Mouse (Mus musculus): ENCODE results near the gene Sin3a. TPM values are rescaled to one million over a fixed set of nuclear protein-coding genes. Genes with fewer than 3 reads are reported as not detected.

Gene Sin3a
- total and polyA plus RNA-seq, 3 experiments = 27.0 to 715 (median 47.5) TPM

GRCm38 (mm10) chr9:57075681-57076381 is 4.0 kb downstream of the Sin3a start:
- H3K79me2 ChIP-seq (ENCODE audit: control insufficient read depth, insufficient read depth, low read length, poor library complexity) = peaks cover 51% of the 10 kb centered on the region
- peak; percentile 99 for DNase-seq (ENCODE audit: low read depth, low spot score)
- peaks cover 2 to 6% of the 10 kb centered on the region in 2 experiments for H3K4me1 ChIP-seq (ENCODE audit: control insufficient read depth in 1 of 2, insufficient read depth in 2 of 2, low read length in 2 of 2)
- H3K27ac ChIP-seq (ENCODE audit: control insufficient read depth, low read depth, low read length) = peak overlapping the region; percentile 71
- H3K9ac ChIP-seq (ENCODE audit: control insufficient read depth, low read depth, low read length, poor library complexity, severe bottlenecking) = peak overlapping the region; percentile 67
- H3K27me3 ChIP-seq (ENCODE audit: control insufficient read depth in 1 of 2, insufficient read depth in 2 of 2, low read length in 2 of 2) = no peaks in the 10 kb centered on the region
- H3K4me3 ChIP-seq (ENCODE audit: control insufficient read depth in 1 of 2, insufficient read depth in 1 of 2, low read depth in 2 of 2, low read length in 2 of 2) = peak overlapping the region; percentile 65 to 74
- TF ChIP-seq KAT2A (conservative IDR thresholded peaks at IDR 0.05; ENCODE audit: low read depth, low read length) (0 out of 2 replicates have a peak, but pooled peaks have one; percentile 16), TBP (IDR thresholded peaks at IDR 0.05; ENCODE audit: low read depth, low read length) (peak; percentile 3; the same call in 1 of the 2 replicates), MXI1 (IDR thresholded peaks at IDR 0.05; ENCODE audit: low read depth, low read length) (no peak; the same call in 1 of the 2 replicates), ELF1 (IDR thresholded peaks at IDR 0.05; ENCODE audit: low read depth, low read length) (peak; percentile 80), SIN3A (IDR thresholded peaks at IDR 0.05; ENCODE audit: low read length) (peak; percentile 81), RAD21 (IDR thresholded peaks at IDR 0.05; ENCODE audit: low read depth, low read length) (no peak), MAZ (IDR thresholded peaks at IDR 0.05; ENCODE audit: low read depth, low read length) (no peak; the same call in 1 of the 2 replicates), MAX (IDR thresholded peaks at IDR 0.05; ENCODE audit: low read length) (peak; percentile 34; the same call in 1 of the 2 replicates), ZKSCAN1 (IDR thresholded peaks at IDR 0.05; ENCODE audit: low read depth, low read length) (no peak), ZMIZ1 (IDR thresholded peaks at IDR 0.05; ENCODE audit: low read depth, low read length) (no peak), CTCF (IDR thresholded peaks at IDR 0.05 in 2 of 3, conservative IDR thresholded peaks at IDR 0.05 in 1 of 3; ENCODE audit: control insufficient read depth in 1 of 3, insufficient read depth in 1 of 3, low read depth in 2 of 3, low read length in 3 of 3, poor library complexity in 1 of 3, severe bottlenecking in 1 of 3) (no peak), CHD2 (IDR thresholded peaks at IDR 0.05; ENCODE audit: low read length) (peak; percentile 65), HCFC1 (IDR thresholded peaks at IDR 0.05; ENCODE audit: low read depth, low read length) (0 out of 2 replicates have a peak, but pooled peaks have one; percentile 14), NRF1 (IDR thresholded peaks at IDR 0.05; ENCODE audit: insufficient read depth, low read depth, low read length, poor library complexity, severe bottlenecking) (peak; percentile 48; the same call in 1 of the 2 replicates), JUND (IDR thresholded peaks at IDR 0.05; ENCODE audit: low read depth, low read length) (no peak), MYB (IDR thresholded peaks at IDR 0.05; ENCODE audit: low read depth, low read length) (no peak), GATA1 (IDR thresholded peaks at IDR 0.05; ENCODE audit: low read depth, low read length) (no peak), CHD1 (IDR thresholded peaks at IDR 0.05; ENCODE audit: low read depth, low read length) (no peak), POLR2A (IDR thresholded peaks at IDR 0.05; ENCODE audit: control insufficient read depth in 1 of 2, insufficient read depth in 1 of 2, low read depth in 1 of 2, low read length in 2 of 2, poor library complexity in 1 of 2) (peak in 1 of 2 experiments; percentile 25; a peak in 1 of 4 replicates), MAFK (IDR thresholded peaks at IDR 0.05; ENCODE audit: borderline replicate concordance, low read depth, low read length) (no peak), POLR2AphosphoS2 (IDR thresholded peaks at IDR 0.05; ENCODE audit: low read length) (peak; percentile 26; the same call in 1 of the 2 replicates), NELFE (IDR thresholded peaks at IDR 0.05; ENCODE audit: low read depth, low read length) (peak; percentile 26; the same call in 1 of the 2 replicates)
- peaks cover 1 to 6% of the 10 kb centered on the region in 2 experiments for H3K36me3 ChIP-seq (ENCODE audit: control insufficient read depth in 1 of 2, insufficient read depth in 2 of 2, low read length in 2 of 2)
- H3K9me3 ChIP-seq (replicated peaks; ENCODE audit: insufficient read depth, low read length) = no peaks in the 10 kb centered on the region

Data from MEL (cell line).